Mouse (Mus musculus): ENCODE measurements at regions not wholly inside any gene's neighbourhood (a gene's known extent, or its start where the extent isn't known, plus 50 kb on each side); places are given as distances from the start of the nearest gene placed in this dataset.
A peak's percentile ranks its signal among the peaks of the same experiment; 100 is the strongest.

DNA sequence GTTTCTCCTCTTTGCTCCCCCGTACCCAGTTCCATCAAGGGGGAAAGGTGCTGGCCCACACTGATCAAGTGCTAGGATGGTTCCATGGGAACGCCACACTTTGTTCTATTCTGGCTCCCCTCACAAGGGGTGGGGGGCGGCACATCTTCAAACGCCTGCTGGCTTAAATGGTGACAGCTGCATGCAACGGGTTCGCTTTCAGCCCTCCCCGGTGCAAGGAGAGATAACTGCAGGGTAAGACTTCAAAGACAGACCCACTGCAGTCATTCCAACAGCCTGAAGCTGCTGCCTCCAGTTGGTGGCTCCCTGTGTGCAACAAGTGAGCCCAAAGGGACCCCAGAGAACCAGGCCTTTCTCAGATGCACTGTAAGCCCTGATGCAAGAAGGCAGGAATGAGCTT, 173.9 kb upstream of the Lef1 start:
- DNase-seq (ENCODE audit: low spot score): no peak

DNA sequence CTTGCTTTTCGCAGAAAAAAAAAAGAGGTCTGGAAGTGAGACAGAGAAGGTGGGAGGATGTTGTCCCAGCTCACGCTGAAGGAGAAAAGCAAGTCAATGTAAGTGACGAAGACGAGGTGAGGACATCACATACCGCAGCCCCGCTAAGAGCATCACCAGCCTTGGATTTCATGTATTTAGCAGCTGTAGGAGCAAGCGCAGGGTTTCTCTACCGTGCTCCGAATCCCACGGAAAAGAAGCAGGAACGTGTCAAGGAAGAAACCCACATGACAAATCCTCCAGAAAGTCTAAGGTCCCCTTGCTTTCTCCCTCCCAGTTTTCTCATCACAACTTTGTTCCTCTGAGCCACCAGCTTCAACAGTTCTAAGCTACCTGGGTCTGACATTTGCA, 174.3 kb upstream of the Lef1 start:
- DNase-seq (ENCODE audit: low spot score): no peak

DNA sequence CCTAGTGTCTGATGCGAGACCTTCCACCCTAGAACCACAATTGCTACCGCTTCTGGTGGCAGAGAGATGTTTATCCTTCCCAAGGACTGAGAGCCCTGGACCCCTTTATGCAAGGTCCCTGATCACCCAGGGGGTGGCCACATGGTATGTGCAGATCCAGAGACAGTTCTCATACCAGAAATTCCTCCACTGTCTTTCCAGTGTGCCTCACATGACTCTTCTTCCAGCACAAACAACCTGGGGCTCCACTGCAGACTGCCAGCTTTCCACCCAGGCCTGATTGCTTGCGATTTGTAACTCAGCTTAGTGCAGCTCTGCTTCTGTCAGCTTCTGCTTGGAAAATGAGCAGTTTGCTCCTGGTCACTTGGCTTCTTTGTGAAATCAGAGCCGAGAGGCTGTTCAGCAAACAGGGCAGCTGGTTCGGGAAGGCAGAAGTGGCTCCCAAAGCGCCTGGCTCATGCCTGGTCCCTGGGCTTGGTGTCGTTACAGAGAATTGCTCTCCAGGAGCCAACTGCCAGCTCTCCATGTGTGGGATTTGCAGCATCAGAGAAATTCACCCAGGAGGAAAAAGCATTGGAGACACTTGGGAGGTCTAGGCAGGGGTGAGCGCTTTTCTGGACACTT, 174.9 kb upstream of the Lef1 start:
- DNase-seq (ENCODE audit: low spot score): no peak

DNA sequence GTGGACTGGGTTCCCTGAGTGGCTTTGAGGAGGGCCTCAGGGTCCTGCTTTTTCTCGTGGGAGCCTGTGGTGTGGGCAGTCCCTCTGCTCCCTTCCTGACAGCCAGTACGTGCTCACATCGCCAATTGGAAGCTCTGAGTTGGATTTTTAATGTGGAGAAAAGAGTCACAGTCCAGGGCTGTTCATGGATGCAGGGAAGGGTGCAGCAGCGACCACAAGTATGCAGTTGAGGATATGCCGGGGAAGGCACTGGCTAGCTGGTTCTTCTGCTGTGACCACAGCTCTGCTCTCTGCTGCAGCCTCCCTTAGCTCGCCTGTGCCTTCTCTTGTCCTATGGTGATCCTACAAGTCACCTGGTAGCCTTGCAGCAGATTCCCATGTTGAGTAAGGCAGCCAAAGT, 177.5 kb upstream of the Lef1 start:
- no peak for DNase-seq (ENCODE audit: low spot score)

DNA sequence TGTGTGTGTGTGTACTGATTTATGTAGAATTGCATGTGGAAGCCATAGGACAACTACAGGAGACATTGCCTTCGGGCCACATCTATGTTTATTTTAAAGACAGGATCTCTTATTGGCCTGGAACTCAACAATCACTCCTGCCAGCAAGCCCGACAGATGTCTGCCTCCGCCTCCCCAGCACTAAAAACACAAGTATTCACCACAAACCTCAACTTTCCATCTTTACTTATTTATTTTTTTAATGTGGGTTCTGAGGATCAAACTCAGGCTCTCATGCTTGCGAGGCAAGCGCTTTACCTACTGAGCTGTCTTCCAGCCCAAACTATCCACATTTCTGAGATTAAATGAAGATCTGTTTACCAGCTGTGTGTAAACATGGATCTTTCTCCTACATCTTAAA, 178.0 kb upstream of the Lef1 start:
- no peak for DNase-seq (ENCODE audit: low spot score)

DNA sequence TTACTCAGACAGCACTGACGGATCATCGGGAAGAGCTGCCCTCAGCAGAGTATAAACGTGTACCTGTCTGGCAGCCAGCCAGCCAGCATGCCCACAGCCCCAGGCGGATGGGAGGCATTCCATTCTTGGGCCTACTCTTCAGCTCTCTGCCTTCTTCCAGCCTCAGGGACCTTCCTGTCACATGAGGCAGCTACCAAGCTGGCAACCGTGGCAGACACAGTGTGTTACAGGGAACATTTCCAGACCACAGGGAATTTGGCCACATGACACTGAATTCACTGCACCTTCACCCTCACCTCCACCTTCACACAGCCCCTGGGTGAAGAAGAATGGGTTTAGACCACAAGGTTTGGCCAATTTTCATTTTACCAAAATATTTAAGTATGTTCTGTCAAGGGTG, 185.3 kb upstream of the Lef1 start:
- no peak for DNase-seq (ENCODE audit: low spot score)

DNA sequence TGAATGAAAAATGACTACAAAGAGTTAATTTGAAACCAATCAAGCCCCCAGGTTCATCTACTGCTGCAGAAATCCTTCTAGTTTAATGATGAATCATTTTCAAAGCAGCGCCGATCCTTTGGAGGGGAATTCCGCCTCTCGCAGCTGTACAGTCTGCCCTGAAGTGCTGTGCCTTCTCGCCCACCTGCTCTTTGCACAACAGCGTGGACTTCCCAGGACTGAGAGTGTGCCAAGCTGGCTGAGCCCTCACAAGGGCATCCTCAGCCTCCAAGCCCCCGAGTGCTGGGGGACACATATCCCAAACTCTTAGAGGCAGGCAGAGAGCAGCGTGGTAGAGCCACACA, 186.7 kb upstream of the Lef1 start:
- DNase-seq (ENCODE audit: low spot score): peak; percentile 35

DNA sequence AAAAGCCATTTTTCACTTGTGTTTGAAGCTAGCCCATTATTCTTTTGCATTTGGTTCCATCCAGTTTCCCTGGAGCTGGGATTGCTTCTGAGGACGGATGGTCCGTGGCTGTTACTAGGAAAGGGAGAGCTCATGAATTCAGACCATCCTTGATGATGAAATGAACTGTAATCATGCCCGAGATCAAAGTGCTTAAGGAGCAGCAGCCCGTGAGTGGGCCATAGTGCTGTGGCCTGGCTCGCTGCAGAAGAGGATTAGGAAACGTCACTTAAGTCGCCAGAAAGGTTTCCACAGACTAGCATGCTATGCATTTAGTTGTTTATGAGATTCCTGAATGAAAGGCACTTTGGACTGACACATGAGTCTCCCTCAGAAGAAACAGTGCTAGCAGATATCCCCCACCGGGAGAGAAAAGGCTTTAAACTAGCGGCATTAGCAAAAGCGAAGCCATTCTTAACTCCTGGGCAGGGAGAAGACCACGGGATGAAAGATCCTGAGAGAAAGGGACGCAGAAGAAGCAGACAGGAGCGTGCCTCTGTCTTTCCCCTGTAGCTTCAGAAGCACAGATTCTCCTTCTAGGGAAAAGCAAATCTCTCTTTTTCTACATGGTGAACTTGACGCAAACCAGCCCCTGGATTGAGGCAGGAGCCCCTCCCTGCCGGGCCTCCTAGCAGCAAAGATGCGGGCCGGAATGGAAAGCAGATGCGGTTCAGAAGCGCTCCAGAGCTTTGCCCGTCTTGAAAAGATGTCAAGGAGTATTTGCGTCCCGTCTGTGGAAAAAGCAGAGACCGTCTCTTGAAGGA, 187.3 kb upstream of the Lef1 start:
- peak; percentile 86 for DNase-seq (ENCODE audit: low spot score)

DNA sequence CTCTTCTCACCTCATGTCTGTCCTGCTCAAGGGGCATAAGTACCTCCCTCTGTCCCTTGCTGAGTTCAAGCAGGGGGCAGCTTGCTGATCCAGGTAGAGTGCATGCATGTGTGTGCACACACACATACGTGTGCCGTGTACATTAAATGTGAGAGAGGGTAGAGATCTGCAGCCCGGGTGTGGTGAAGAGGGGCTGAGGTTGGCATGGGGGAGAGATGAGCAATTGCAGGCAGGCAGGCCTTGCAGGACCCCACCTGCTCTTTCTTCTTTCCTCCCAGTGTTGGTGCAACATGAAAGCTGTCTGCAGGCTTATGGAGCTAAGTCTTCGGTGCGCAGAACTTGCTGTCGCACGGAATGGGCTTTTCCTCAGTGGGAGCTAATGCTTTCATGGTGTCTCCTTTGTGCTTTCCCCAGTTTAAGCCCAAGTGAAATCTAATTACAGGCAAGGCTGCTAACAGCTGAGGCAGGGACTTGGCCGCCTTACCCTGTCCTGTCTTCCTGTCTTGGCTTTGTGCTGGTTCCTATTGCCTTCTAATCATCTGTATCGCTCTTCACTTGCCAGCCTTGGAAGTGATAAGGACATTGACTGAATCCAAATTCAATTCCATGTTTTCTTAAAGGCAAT, 188.5 kb upstream of the Lef1 start:
- peak; percentile 14 for DNase-seq (ENCODE audit: low spot score)

DNA sequence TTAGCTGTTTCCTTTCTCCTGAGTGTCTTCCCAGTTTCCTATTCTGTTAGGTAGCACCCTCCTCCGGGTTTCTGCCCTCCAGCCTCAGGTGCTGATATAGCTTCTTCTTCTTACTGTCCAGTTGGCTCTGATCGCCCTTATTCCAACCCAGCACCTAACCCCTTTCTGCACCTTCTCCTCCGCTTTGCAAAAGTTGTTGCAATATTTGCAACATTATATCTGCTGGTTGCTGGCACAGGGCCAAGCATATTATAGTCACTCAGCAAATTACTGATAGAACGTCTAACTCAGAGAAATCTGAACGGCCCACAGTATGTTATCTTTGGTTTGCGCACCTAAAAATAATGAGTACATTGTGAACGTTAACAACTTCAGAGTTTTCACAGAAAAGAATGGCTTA, 183.6 kb upstream of the Rpl34 start:
- DNase-seq (ENCODE audit: low spot score): no peak

DNA sequence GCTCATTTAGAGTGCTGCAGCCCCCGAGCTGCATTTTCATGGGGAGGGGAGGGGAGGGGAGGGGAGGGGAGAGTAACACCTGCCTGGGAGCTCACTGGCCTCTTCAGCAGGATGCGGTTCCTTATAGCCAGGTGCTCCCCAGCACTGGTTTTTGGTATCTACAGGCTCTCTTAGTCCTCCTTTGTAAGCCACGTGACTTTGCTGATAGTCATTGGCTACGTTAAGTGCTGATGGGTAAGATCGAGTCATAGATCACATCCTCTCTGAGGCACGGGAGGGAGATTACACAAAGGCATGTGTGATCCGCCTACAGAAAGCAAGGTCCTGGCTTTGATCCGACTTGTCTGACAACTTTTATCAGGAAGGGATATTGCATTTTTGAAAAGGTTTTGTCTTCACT, 174.9 kb upstream of the Rpl34 start:
- peak; percentile 10 for DNase-seq (ENCODE audit: low spot score)

DNA sequence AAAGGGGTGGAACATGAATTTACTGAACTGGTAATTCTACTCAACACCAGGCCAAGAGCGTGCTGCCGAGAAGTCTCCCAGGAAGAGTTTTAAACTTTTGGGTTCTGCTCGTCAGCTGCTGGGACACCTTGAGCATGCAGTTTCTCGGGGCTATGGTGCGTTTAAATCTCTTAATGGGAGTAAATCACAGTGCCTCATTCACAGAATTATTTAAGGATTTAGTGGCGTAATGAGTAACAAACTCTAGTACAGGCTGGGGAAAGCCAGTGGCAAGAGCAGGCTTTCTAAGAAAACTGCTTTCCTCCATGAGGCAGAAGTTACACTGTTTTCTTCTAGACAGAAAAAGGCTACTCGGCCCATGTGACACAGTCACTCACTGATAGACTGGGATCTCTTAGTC, 173.1 kb upstream of the Rpl34 start:
- no peak for DNase-seq (ENCODE audit: low spot score)

DNA sequence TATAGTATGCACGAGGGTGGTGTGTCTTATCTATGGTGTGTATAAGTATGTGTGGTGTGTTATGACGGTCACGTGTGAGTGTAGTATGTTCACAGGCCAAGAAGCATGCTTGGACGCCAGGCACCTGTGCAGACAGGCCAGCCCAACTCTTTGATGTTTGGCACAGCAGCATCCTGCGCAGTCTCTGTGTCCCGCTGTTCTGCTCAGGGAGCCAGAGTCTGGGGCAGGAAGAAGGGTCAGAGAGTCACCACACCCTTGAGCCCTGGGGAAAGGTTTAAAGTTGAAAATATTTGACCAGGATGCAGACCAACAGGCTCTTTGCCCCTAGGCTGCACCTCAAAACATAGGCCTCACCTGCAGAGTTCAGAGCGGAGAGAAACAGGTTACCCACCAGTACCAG, 172.2 kb upstream of the Rpl34 start:
- no peak for DNase-seq (ENCODE audit: low spot score)

DNA sequence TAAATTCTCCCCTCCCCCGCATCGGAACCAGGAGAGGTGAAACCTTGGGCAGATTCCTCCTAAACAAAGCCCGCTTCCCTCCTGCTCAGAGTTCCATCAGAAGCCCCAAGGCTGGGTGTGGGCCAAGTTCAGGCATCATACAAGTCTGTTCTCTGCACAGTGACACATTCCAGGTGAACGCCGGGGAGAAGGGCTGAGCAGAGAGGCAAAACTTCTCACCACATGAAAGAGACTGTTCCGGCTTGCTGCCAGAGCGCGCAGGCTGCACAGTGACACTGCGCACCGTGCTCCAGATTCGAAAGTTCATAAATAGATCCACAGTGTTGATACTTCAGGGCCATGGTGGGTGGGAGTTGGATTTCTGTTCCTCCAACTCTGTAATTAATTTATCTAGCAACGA, 171.1 kb upstream of the Rpl34 start:
- no peak for DNase-seq (ENCODE audit: low spot score)

DNA sequence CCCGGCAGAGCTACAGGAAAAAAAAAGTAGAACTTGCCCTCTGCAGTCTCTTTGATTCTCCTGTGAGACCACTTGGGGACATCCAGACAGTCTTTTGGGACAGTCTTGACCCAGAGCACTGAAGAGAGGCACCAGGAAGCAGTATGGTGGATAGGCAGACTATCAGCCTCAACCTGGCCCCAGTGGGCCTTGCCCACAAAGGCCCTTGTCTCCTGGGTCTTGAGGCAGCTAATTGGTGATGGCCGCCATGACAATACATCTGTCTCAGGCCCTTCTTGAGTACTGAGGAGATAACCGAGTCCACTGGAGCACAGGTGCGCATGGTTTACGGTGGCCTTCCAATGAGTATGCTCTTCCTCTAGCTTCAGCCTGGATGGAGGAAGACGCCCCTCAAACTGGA, 170.6 kb upstream of the Rpl34 start:
- DNase-seq (ENCODE audit: low spot score): no peak

DNA sequence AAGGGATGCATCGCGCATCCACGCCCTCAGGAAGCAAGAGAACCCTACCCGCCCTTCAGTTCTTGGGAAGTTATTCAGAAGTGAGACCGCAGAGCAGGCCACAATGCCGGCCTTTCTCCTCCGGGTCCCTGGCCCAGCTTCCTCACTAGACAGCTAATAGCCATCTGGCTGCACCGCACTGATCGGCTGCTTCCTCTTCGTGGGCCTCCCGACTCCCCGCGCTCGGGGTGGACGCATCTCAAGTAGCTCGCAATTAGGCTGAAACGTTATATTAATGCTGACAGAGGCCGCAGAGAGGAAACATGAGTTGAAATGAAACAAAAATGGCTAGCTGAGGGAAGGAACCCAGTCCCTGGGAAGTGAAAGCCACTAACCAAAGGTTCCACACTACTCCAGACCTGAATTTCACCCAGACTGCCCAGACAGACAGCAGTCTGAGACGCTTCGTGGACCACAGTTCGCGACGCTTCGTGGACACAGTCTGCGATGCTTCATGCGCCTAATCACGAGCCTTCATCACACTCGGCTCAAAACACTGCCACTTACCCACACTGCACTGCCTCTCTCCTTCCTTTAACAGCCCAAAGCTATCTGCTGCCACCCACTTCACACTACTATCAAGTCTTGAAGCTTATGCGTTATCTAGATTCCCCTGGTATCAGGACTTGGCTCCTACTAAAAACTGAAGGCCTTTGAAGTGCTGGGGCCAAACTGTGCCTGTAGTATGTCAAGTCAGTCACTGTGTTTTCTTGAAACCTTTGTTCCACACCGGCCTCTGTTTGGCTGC, 170.0 kb upstream of the Rpl34 start:
- DNase-seq (ENCODE audit: low spot score): no peak

DNA sequence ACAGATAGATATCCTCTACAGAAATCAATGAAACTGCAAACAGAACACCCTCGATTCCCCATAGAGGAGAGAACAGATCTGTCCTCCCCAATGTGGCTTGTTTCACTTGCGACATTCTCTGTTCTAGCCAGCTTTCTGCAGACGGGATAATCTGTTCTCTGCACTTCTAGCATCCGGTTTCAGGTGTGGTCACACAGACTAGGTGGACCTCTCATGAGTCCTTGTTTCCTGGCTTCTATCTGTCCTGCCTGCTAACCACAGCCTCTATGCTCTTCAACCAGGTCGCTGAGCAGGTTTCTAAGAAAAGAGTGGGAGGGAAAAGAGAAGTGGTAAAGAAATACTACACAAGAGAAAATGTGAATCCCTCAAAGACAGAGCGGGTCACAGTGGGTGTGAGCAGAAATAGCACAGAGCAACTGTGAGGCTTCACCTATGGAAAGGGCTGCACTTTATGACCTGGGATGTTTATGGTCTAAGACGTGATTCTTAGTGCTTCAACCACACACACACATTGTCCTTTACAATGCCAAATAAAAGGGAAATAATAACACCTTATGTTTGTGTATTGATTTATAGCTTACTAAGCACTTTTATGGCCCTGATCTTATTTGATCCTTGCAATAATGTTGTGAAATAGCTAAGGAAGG, 164.1 kb upstream of the Rpl34 start:
- no peak for DNase-seq (ENCODE audit: low spot score)

DNA sequence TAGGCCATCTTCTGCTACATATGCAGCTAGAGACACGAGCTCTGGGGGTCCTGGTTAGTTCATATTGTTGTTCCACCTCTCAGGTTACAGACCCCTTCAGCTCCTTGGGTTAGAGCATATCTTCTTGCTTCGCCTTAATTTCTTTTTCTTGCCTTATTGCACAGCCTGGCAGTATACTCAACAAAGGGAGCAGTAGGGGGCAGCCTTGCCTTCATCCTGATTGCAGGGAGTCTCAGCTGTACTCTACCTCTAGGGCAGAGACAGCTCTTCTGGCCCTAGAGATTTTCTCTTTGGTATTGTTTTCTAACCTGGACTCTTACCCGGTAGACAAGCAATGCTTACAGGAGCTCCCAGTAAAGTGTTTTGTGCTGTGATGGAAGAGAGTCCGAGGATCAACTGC, 161.1 kb upstream of the Rpl34 start:
- no peak for DNase-seq (ENCODE audit: low spot score)

DNA sequence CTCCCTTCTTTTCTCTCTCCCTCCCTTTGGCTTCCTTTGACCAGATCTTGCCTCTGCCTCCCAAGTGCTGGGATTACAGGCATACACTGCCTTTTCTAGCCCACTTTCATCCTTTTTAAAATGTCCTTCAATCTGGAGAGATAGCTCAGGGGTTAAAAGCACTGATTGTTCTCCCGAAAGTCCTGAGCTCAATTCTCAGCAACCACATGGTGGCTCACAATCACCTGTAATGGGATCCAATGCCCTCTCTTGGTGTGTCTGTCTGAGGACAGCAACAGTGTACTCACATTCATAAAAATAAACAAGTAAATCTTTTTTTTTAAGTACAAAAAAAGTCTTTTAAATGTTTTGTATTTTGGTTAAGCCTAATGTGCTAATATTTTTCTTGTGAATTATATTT, 158.4 kb upstream of the Rpl34 start:
- no peak for DNase-seq (ENCODE audit: low spot score)

DNA sequence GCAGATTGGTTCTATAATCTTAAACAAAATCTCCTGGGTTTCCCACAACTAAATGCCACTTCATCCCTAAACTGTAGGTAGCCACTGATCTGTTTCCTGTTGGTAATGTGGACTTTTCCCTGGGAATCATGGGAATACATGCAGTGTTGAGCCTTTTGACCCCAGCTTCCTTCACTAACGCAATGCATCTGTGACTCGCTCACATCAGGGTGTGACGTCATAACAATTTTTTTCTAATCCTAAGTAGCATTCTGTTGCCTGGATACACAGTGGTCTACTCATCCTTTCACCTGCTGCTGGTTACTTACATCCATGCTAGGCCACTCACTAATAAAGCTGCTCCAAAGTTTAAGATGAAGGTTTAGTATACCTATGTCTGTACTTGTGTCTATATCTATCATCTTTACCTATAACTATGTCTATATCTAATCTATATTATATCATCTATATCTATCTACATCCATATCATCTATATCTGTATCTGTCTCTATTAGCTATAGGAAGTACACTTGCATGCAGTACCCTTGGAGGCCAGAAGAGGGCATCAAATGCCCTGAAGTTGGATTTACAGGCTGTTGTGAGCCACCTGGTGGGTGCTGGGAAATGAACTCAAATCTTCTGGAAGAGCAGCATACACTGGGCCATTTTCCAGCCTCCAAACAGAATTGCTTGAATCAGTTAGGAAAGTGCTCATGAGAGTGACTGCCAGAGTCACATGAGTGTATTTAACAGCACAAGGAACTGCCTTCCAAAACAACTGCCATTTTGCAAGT, 157.5 kb upstream of the Rpl34 start:
- peak; percentile 22 for DNase-seq (ENCODE audit: low spot score)

DNA sequence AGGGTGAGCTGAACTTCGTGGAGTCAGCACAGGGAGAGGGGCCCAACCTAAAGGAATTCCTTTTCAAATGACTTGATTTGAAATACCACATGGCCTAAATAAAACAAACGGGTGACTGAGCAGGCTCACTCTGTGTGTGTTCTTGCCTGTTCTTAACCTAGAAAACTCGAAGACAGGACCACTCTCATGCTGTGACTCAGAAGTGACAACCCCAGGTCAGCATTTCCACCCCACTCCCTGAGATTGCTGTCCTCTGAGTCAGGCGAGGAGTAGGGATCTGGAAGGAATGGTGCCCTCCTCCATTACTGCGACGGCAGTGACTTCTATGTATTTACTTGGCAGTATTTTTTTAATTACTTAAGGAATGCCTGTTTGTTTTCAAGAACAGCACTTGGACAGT, 155.8 kb upstream of the Rpl34 start:
- DNase-seq (ENCODE audit: low spot score): peak; percentile 8

DNA sequence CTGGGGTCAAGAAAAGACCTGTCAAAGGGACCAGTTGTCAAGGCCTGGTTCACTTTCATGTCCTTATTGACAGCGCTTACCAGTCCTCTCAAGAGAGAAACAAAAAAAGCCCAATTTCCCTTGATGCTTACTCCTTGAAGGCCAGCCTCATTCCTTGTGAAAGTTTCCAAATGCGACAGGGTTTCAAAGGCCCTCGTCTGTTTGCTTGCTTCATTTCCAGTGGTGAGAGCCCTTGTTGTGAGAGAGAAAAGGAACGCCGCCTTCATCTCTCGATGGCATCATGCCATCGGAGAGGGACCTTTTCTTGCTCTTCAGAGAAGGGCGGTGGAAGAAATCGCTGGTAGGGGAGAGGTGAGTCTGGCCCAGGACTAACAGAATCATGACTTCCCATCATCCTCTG, 154.2 kb upstream of the Rpl34 start:
- no peak for DNase-seq (ENCODE audit: low spot score)
